Mouse (Mus musculus) heart, adult 2 months (tissue): Measurements from ENCODE around the gene H3f3b. TPM values are rescaled to one million over a fixed set of nuclear protein-coding genes. Genes with fewer than 3 reads are reported as not detected.

Experiments used
- DNase-seq, 2 experiments: peaks; one replicate each; pipeline ENCODE4 v3.0.0; 2021
- H3K27ac ChIP-seq: fragments of 200-600 bp; 2 replicates; pipeline ENCODE4 v1.8.1; 2022
- H3K27me3 ChIP-seq: fragments of 200-500 bp; 2 replicates; pipeline ENCODE4 v1.6.1; 2012; ENCODE audit warnings: mild to moderate bottlenecking, low read length, inconsistent platforms, mixed read lengths; ENCODE audit not compliant: control insufficient read depth, insufficient read depth
- H3K36me3 ChIP-seq: fragments of 200-500 bp; 2 replicates; pipeline ENCODE4 v1.6.1; 2012; ENCODE audit warnings: low read length, inconsistent platforms; ENCODE audit not compliant: control insufficient read depth, insufficient read depth
- H3K4me1 ChIP-seq: fragments of 200-500 bp; 2 replicates; pipeline ENCODE4 v1.6.1; 2011; ENCODE audit warnings: low read length; ENCODE audit not compliant: control insufficient read depth, insufficient read depth
- H3K4me3 ChIP-seq: fragments of 200-600 bp; 2 replicates; pipeline ENCODE4 v1.8.1; 2022
- H3K79me2 ChIP-seq: fragments of 200-500 bp; replicated peaks from 2 replicates; pipeline ENCODE4 v1.6.1; 2012; ENCODE audit warnings: mild to moderate bottlenecking, inconsistent platforms, low read length, moderate library complexity, mixed read lengths; ENCODE audit not compliant: control insufficient read depth, insufficient read depth
- H3K9ac ChIP-seq: fragments of 200-500 bp; 2 replicates; pipeline ENCODE4 v1.6.1; 2012; ENCODE audit warnings: low read depth, mild to moderate bottlenecking, control low read depth, inconsistent platforms, low read length, mixed read lengths
- CTCF ChIP-seq: fragments of 200-600 bp; IDR thresholded peaks from 2 replicates; pipeline ENCODE4 v1.8.1; 2022; ENCODE audit warnings: antibody characterized with exemption, mild to moderate bottlenecking, moderate library complexity
- EP300 ChIP-seq: fragments of 200-500 bp; IDR thresholded peaks from 2 replicates; pipeline ENCODE4 v1.6.1; 2011; ENCODE audit warnings: low read depth, low read length, control low read depth; ENCODE audit not compliant: insufficient read depth
- POLR2A ChIP-seq: fragments of 200-500 bp; IDR thresholded peaks from 2 replicates; pipeline ENCODE4 v1.6.1; 2011; ENCODE audit warnings: mild to moderate bottlenecking, low read depth, low read length, control low read depth; ENCODE audit not compliant: insufficient read depth
- WGBS: fragments of 180-500 bp; shearing (Covaris S2); methylation state at CpG from one replicate; pipeline ENCODE4 v1.1.7; 2018; 5-methylcytosine and 5-hydroxymethylcytosine counted together
- intact Hi-C: fragments of 180-260 bp; cut with DNase I; formaldehyde crosslinking; loops from one replicate; pipeline ENCODE4 v1.15.1; 2025
- polyA plus RNA-seq: library from polyadenylated mRNA; depleted of rRNA; stranded (reverse); fragments of >200 nt; gene quantifications from 2 replicates; pipeline ENCODE4 v1.2.3, GENCODE M21; 2012
- total RNA-seq, 2 experiments: library from RNA; stranded (reverse); gene quantifications; 2 replicates each; pipeline ENCODE4 v1.2.3; 2021

The H3f3b gene
- total and polyA plus RNA-seq, 3 experiments = 67.5 to 128 (median 105) TPM

DNA sequence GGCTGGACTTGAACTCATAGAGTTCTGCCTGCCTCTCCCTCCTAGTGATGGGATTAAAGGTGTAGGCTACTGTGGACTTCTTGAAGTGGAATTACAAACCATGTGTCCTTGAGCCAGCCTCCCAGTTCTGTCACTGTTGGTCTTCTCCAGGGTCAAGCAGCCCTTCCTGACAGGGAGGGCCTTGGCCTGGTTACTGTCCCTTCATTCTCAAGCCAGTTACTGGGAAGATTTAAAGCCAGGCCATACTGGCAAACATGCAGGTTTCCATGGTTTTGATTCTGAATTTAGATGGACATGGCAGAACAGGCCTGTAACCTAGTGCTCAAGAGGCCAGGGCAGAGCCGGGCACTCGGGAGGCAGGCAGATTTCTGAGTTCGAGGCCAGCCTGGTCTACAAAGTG, 32.5 kb downstream of the H3f3b start:
- no peaks in the 10 kb centered on the region for H3K27me3 ChIP-seq
- intact Hi-C loops = no loop called here
- TF ChIP-seq CTCF (no peak), EP300 (no peak), POLR2A (no peak)
- 91% methylated on average over 3 of the region's 3 CpGs for WGBS
- H3K27ac ChIP-seq = no peak overlapping the region
- no peaks in the 10 kb centered on the region for H3K36me3 ChIP-seq
- no peak for DNase-seq
- no peaks in the 10 kb centered on the region for H3K79me2 ChIP-seq
- H3K9ac ChIP-seq = no peak overlapping the region
- no peaks in the 10 kb centered on the region for H3K4me1 ChIP-seq
- H3K4me3 ChIP-seq = no peak overlapping the region

DNA sequence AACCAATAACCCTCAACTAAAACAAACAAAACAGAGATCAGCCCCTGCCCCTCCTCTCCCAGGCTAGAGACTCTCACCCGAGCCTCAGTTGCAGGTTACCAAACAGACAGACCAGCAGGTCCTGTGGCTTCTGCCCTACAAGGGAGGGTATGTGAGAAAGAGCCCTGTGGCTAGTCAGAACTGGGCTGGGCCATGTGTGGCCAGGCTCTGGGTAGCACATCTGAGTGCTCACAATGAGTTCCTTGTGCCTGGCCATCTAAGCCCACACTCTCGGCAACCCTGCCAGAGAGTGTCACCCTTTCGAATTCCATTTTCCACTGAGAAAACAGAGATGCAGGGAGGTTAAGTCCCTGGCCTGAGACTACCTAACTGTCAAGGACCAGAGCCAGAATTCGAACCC, 35.7 kb downstream of the H3f3b start:
- 70% methylated on average over 4 of the region's 4 CpGs for WGBS
- no peak overlapping the region for H3K4me3 ChIP-seq
- intact Hi-C loops = no loop called here
- no peak overlapping the region for H3K9ac ChIP-seq
- H3K27ac ChIP-seq = no peak overlapping the region
- no peak for TF ChIP-seq CTCF
- TF ChIP-seq POLR2A = no peak
- TF ChIP-seq EP300 = no peak
- no peaks in the 10 kb centered on the region for H3K79me2 ChIP-seq
- no peaks in the 10 kb centered on the region for H3K36me3 ChIP-seq
- H3K4me1 ChIP-seq = no peaks in the 10 kb centered on the region
- H3K27me3 ChIP-seq = no peaks in the 10 kb centered on the region
- DNase-seq = no peak

DNA sequence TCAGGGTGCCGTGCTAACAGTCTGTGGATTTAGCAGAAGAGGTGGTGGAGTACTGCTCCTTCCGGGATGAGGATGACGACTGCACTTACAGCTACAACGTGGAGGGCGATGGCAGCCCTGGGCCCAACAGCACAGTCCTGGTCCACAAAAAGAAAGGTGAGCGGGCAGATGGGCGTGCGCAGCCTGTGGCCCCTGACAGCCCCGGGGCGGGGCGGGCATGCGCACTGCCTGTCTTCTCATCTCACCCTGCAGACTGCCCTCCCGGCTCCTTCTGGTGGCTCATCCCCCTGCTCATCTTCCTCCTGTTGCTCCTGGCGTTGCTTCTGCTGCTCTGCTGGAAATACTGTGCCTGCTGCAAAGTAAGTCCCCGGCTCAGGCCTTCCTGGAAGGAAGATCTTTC, 38.1 kb downstream of the H3f3b start:
- no peaks in the 10 kb centered on the region for H3K27me3 ChIP-seq
- WGBS = 44% methylated on average over 15 of the region's 15 CpGs
- intact Hi-C loops = no loop called here
- H3K27ac ChIP-seq = no peak overlapping the region
- H3K4me1 ChIP-seq = no peaks in the 10 kb centered on the region
- no peak overlapping the region for H3K9ac ChIP-seq
- H3K36me3 ChIP-seq = no peaks in the 10 kb centered on the region
- no peak overlapping the region for H3K4me3 ChIP-seq
- DNase-seq = no peak
- H3K79me2 ChIP-seq = no peaks in the 10 kb centered on the region
- TF ChIP-seq CTCF = no peak
- no peak for TF ChIP-seq EP300
- no peak for TF ChIP-seq POLR2A

DNA sequence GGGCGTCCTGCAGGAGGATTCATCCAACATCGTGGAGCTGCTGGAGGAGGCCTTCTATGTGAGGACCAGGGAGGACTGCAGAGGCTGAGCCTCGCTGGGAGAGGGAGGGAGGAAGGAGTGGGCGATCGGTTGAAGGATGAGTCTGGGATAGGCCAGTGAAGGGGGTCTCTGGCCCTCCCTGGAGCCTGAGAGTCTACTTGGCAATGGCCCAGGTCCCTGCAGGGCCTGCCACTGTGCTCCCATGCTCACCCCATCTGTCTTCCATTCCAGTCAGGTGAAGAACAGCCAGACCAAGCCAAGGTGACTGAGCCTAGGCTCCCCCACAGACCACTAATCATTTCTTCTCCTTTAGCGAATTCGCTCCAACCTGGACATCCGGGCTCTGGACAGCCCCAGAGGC, 44.5 kb downstream of the H3f3b start:
- intact Hi-C loops = no loop called here
- 84% methylated on average over 8 of the region's 8 CpGs for WGBS

DNA sequence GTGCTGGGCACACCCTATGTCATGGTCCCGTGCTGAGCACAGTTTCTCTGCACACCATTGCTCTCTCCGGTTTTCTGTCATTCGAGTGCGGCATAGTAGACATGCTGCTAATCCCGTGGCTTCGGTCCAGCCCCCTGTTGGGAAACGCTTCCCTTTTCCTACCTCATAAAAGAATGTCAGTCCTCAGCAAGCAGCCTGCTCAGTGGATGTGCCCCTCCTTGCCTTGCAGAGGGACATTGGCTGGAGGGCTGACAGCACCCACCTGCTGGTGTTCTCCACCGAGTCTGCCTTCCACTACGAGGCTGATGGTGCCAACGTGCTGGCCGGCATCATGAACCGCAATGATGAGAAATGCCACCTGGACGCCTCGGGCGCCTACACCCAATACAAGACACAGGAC, 45.3 kb downstream of the H3f3b start:
- Histone ChIP-seq H3K27ac (no peak overlapping the region), H3K79me2 (no peaks in the 10 kb centered on the region), H3K4me3 (no peak overlapping the region), H3K27me3 (no peaks in the 10 kb centered on the region), H3K4me1 (no peaks in the 10 kb centered on the region), H3K9ac (no peak overlapping the region), H3K36me3 (no peaks in the 10 kb centered on the region)
- DNase-seq = no peak
- no peak for TF ChIP-seq POLR2A
- no peak for TF ChIP-seq CTCF
- TF ChIP-seq EP300 = no peak
- intact Hi-C loops = no loop called here
- 91% methylated on average over 15 of the region's 15 CpGs for WGBS

More for the DNA sequence above, 44.5 kb downstream of the H3f3b start:
- H3K79me2 ChIP-seq = no peaks in the 10 kb centered on the region
- H3K9ac ChIP-seq = no peak overlapping the region
- no peak for DNase-seq
- H3K36me3 ChIP-seq = no peaks in the 10 kb centered on the region
- no peak overlapping the region for H3K27ac ChIP-seq
- TF ChIP-seq CTCF (no peak), EP300 (no peak), POLR2A (no peak)
- H3K4me1 ChIP-seq = no peaks in the 10 kb centered on the region
- H3K4me3 ChIP-seq = no peak overlapping the region
- H3K27me3 ChIP-seq = no peaks in the 10 kb centered on the region

DNA sequence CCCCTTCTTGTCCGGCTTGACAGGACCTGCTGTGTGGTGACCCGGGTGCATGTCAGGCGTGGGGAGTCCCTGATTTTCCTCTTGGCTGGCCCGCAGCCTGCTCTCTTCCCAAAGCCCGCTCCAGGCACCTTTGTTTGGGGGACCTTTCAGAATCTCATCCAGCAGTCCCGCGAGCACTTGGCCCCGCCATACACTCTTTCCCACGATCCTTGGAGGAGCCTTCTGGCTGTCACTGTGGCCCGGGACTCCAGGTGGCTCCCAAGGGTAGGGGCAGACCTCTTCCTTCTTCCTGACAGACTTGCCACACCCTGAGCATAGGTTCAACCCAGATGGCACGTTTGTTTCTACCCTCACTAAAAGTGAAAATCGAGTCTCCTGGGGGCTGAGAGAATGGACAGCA, 52.2 kb downstream of the H3f3b start:
- H3K27me3 ChIP-seq = peaks cover 10% of the 10 kb centered on the region
- no peak overlapping the region; the same call in 1 of the 2 replicates for H3K4me3 ChIP-seq
- DNase-seq = no peak
- no peak for TF ChIP-seq POLR2A
- no peak for TF ChIP-seq EP300
- TF ChIP-seq CTCF = no peak
- H3K36me3 ChIP-seq = no peaks in the 10 kb centered on the region
- peak overlapping the region; percentile 36; the same call in 1 of the 2 replicates for H3K27ac ChIP-seq
- H3K79me2 ChIP-seq = no peaks in the 10 kb centered on the region
- H3K9ac ChIP-seq = no peak overlapping the region
- 35% methylated on average over 12 of the region's 12 CpGs for WGBS
- 0 out of 2 replicates have a peak, but pooled peaks cover 2% of the 10 kb centered on the region for H3K4me1 ChIP-seq
- intact Hi-C loops = no loop called here

DNA sequence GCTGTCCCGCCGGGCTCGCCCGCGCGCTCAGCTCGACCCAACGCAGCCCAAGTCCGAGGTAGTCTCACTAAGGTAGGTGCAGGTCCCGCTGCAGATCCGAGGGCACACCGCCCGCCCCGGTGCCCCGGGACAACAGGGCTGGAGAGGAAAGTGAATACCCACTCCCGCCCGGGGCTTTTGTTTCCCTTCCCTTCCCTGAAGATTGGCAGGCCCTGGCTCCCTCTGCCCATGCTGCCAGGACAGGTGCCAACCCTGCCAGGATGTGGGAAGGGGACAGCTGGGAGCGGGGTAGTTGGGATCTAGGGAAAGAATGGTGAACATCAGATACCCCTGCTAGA, 52.7 kb downstream of the H3f3b start:
- Histone ChIP-seq H3K9ac (peak overlapping the region; percentile 64), H3K36me3 (no peaks in the 10 kb centered on the region), H3K27me3 (peaks cover 10% of the 10 kb centered on the region), H3K27ac (peak overlapping the region; percentile 36), H3K4me1 (0 out of 2 replicates have a peak, but pooled peaks cover 2% of the 10 kb centered on the region), H3K4me3 (peak overlapping the region; percentile 41), H3K79me2 (no peaks in the 10 kb centered on the region)
- TF ChIP-seq CTCF (no peak), POLR2A (no peak), EP300 (no peak)
- 5% methylated on average over 15 of the region's 18 CpGs for WGBS
- no peak for DNase-seq
- intact Hi-C loops = no loop called here
